Mouse (Mus musculus): ENCODE data around the gene Stard13.

Gene Stard13

DNA sequence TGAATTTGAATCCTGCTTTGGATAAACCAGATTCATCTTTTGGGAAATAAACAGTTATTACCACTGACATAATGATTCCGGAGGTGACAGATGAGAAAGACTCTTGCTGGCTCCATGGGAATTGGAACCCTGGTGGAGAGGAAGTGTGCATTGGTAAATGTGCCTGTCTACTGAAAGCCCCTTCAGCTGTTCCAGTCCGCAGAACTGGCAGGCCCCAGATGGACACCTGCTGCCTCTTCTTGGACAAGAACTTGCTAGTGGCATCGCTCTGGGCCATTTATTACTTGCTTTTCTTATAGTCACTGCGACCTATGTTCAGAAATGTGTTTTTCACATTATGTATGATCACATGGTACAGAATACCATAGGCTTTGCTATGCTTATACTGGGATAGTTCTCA lies 3.2 kb downstream of the Stard13 start:
- intact Hi-C loops (cut with DNase I), result no loop called here

DNA sequence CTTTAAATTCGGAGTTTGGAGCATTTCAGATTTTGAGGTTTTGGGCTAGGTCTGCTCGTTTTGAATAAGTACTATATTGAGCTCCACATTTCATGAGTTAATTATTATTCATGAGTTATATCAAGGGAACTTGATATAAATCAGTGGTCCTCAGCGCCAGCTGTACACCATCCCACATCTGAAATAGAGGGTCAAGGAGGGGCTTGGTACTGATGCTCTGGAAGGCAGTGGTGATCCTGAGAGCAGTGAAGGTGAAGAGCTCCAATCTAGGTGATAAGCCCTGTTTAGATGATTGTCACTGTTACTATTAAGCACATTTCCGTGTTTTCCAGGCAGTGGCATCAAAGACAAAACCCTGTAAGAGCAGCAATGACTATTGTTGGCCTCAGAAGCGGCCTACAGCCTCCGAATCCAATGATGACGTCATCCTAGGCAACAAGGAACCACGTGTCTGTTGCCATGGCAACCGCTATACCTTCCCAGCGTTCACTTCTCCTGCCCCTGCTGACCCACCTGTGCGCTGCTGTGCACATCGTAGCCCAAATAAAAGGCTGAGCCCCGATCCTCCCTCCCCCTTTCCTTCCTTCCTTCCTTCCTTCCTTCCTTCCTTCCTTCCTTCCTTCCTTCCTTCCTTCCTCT lies 5.2 kb downstream of the Stard13 start:
- intact Hi-C loops (cut with DNase I), result no loop called here

DNA sequence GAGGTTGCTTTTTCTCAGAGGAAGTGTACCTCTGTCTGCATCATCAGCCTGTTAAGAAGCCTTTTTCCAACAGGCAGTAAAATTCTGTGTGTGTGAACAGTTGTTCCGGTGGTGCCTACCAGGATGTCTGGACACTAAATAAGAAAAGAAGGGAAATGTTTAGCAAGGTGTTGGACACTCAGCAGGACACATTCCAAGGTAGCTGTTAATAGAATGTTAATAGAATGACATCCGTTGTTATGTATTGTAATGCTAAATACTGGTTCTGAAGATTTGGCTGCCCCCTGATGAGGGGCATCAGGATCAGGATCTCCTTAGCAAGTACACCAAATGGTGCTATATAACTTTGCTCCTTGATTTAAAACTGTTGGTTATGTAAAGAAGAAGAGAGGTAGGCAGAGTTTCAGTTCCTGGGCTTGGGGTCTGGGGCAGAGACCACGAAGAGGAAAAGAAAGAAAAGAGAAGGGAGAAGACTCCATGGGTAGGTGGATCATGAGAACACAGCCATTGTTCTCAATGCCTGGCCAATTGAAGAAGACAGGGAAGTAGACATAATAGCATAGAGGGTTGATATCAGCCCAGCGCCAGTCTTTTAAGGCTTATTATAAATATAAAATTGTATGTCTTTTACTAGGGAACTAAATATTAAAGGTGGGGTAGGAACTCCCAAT lies 9.8 kb downstream of the Stard13 start:
- intact Hi-C loops (cut with DNase I), result no loop called here

DNA sequence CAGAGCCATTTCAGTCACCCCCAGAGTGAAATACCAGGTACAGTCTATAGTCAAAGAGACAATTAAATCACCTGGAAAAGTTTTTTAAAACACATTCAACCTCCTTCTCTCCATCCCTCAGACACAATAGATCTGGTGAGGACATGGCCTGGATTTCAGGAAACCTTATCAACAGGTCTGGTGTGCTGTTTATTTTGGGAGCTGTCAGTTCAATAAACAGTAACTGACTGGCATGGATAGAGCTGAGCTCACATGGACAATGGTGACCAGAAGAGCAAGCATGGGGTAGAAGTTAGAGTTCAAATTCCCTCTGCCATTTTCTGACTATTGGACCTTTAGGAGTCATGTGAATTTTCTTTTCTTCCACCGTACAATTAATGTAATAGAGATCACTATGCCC lies 10.8 kb downstream of the Stard13 start:
- intact Hi-C loops (cut with DNase I), result no loop called here

DNA sequence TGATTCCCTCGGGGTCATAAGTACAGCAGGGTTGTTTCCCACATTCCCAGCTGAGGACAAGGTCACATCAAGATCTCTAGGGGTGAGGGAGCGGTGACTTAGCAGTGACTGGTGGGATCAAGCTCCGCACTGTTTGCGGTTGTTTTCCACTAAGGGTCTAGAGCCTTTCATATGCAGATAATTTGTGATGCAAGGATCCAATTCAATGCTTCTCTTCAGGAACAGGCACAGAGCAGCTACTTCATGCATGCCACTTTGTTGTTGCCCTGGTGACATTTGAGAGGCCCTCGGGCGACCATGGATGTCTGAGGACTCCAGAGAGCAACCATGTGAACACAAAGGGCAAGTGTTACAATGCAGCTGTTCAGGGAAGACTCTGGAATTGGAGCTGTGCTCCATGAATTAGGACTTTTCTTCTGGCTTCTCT lies 14.9 kb downstream of the Stard13 start:
- intact Hi-C loops (cut with DNase I), result no loop called here

DNA sequence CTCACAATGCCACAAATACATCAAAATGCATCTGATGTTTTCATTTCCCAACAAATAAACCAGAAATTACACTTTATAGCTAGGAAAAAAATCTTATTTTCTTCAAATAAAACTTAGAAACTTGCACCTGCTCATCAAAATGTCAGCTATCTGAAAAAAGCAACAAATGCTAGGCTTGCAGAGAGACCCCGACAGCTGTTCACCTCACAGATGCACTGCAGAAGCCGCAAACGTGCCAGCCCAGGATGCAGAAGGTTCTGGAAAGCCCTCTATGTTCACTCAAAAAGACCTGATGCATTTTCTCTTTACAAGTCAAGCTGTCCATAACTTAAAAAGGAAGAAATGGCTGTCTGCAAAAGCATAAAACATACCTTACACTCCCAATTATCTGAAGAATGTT lies 20.5 kb downstream of the Stard13 start:
- intact Hi-C loops (cut with DNase I), result no loop called here

DNA sequence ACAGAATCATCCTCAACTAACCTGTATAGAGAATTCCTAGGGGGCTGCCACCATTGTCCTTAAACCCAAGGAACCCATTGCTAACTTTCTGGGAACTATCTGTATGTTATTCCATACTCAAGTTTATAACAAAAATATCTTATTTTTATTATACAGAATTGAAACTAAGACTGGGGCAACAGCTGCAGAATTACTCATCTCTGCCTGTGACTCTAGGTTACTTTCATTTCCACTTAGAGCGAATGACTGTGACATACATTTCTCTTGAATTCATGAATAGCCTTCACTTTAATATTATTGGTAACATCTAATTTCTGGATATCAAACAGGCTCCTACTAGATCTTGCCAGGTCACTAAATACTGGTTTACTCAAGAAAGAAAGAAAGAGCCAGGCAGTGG lies 22.8 kb downstream of the Stard13 start:
- intact Hi-C loops (cut with DNase I), result no loop called here

DNA sequence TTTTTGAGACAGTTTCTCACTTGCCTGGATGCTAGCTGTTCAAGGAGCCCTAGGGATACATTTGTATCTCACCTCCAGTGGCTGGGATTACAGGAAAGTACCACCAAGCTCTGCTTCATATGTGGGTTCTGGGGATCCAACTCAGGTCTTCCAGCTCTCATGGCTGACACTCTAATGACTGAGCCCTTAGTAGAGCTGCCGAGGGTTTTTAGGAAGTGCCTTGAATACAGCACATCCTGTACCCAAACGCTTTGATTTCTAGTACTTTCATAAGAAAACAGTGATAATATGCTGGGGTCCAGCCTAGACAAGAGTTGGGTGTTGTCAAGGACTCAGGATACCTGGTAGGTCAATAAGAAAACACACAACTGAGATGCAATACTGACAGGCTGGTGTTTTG lies 23.6 kb downstream of the Stard13 start:
- intact Hi-C loops (cut with DNase I), result no loop called here

DNA sequence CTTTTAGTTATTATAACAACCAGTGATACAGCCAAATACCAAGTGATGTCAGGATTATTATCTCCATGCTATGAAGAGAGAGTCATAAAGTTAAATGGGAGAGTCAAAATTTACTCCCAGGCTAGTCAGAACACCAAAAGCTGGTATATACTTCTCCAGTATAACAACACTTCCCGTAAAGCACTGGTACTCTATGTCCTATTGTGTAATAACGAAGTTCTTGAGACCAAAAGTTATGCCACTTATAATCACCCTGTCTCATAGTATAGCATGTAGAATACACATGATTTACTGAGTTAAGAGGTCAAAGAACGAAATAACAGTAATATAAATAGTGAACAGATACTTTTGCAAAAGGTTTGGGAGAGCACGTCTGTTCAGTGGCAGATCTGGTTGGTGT lies 28.6 kb downstream of the Stard13 start:
- intact Hi-C loops (cut with DNase I), result no loop called here

DNA sequence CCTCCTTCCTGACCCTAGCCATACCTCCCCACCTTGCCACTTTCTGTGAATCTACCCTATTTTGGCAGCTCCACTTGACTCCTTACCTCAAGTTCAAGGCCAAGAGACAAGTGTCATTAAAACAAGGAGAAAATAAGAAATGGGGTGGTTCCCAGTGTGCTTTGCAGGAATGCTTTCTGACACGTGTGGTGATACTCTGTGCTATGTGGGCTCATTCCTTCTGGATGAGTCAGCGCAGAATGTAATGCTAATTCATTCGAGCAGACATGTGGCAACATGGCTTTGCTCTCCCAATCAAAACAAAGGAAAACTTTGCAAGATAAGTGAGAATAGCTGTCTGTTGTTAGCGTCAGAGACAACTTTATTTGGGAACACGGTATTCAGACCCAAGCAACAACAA lies 30.7 kb downstream of the Stard13 start:
- intact Hi-C loops (cut with DNase I), result no loop called here

DNA sequence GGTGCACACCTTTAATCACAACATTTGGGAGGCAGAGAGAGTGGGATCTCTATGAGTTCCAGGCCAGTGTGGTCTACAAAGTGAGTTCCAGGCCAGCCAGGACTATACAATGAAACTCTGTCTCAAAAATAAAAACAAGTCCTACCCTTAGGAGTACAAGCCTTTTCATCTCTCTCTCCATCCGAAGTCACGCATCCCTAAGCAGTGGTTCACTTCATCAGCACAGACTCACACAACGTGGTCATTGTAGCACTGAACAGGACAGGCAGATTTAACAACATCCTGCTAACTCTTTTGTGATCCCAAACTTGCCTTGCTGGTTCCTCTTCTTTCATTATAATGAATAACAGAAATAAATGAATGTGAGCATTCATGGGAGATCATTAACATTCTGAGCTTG lies 32.4 kb downstream of the Stard13 start:
- intact Hi-C loops (cut with DNase I), result no loop called here

DNA sequence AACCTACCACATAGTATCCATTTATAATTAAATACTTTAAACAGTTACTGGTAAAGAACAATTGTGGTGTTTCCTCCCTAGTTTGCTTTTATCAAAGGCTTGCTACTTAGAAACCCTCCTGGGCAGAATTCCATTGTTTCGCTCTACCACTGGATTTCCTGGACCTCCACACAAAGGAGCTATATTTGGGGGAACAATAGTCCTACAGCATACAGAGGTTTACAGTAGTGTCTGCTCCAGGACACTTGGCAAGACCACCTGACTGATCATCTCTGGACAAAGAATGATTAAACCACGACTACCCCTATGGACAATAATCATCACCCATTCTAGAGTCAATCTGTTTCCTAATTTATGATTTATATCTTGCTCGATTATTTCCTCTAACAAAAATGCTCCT lies 34.4 kb downstream of the Stard13 start:
- intact Hi-C loops (cut with DNase I), result no loop called here

DNA sequence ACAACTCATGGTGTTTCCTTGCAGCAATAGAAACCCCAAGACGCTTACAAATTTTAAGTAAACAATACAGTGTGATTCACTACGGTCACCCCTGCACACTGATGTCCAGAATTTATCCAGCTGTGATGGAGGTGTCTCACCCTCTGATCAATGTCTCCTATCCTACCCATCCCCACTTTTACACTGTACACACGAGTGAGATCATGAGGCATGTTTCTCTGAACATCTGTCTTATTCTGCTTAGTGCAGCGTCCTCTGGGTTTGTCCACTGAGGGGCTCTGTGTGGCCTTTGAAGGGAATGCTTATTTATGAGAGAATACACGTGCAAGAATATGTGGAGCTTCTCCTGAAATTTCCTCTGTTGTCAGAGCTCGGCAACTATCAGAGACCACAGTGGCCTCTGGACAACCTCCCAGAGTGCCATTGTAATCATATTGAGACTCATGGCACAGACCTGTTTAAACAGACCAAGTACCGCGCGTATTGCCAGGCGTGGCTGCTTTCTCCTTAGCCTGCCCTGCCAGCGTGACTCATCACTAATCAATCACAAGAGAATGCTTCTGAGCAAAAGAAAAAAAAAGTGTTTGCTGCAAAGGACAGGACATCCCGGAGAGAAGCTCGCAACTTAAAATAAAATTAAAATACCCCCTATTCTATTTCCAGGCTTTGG lies 36.9 kb downstream of the Stard13 start:
- intact Hi-C loops (cut with DNase I), result no loop called here

DNA sequence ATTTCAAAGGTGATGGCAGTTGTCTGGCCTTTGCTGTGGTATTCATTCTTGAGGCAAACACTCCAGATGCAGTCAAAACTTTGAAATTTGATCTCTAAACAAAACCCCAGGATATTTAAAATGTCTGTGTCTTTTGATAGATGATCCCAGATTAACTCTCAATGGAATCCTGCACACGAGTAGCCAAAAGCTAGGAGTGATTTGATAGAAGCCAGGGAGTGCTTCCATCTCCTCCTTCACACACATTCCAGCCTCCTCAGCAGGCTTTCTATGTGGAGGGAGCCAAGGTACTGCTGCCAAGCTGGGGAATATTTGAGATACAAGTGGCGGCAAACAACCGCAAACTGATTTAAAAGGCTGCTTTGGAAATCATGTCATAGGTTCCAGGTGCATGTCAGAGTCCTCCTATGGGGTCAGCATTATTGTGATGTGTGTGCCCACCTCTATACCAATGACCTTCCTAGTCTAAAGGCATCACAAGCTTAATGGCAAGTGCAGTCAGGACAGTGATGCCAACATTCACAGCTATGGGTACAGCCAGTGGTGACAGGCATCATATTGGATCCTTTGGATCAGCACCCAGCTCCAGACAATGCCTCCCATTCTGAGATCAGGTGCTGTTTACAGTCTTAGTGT lies 39.6 kb downstream of the Stard13 start:
- intact Hi-C loops (cut with DNase I), result no loop called here

DNA sequence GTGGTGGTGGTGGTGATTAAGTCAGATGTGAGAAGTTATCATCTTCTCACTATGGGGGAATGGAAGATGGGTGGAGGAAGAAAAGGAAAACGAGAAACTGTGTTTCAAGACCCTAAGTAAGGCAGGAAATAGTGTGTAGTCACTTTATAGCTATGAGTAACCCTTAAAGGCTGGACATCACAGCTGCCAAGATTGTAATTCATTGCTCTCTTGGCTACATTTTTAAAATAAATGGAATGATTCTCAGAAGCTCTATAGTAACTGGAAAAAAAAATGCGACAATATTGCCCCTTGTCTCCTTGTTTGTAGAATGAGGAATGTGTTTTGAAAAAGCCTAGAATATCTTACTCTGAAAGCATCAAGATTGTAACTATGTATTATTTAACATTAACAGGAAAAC lies 41.4 kb downstream of the Stard13 start:
- intact Hi-C loops (cut with DNase I), result no loop called here

DNA sequence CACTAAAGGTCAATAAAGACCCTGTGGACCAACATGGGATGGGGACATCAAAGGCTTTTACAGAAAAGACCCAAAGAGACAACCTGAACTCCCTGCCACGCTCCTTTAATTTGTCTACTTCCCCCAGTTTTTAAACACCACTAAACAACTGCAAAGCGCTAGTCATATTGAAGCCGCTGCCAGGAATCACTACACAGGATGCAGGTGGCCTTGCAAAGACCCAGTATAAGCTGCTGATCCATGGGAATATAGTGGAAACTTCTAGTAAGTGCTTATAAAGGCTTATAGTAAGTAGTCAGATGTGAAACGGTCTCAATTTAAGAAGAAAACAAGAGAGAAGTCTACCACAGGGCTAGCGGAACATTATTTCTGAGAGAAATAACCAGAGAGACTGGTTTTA lies 42.9 kb downstream of the Stard13 start:
- intact Hi-C loops (cut with DNase I), result no loop called here

DNA sequence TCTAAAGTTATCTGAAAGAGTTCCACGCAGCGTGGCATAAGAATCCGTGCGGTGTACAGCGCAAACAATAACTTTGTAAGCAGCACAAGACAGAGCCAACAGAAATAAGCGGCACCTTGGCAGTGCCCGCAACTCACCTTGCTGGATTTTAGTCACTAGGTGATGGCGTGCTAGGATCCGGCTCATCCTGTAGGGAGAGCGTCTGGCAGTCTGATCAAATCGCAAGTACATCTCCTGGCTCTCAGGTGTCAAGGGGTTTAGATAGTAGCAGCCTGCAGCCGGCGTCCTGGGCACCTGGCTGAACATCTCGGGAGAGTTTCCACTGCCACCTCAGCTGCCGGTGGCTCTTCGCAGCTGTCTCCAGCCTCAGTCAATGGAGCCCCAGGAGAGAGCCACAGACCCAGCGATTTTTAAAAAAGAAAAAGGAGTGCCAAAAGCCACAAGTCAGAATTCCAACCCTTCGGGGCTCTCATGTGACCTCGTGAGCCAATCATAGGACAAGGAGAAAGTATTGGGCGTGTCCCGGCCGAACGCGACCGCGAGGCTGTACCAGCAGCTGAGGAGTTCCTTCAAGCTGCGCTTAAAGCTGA lies 43.8 kb downstream of the Stard13 start:
- intact Hi-C loops (cut with DNase I), result loop anchor here (5.0 kb wide), 1 partner anchor 38 kb away; no protein-coding TSS in a partner anchor

DNA sequence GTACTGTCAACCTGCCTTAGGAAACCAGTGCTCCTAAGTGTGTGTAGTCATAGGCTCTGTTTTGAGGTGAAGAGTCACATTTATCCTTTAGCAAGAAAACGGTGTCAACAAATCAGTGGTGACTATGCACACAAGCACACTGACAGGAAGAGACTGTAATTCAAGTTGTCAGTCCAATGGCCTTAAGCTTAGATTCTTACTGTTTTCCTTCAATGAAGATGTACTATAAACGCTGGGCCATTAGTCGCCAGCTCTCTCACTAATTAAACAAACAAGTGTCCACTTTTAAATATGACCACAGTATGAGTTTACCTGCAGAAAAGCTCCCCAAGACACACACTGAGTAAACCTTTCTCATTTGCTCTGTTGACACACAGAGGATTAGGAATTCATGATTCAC lies 44.3 kb downstream of the Stard13 start:
- intact Hi-C loops (cut with DNase I), result loop anchor here (5.0 kb wide), 1 partner anchor 37 kb away; no protein-coding TSS in a partner anchor

DNA sequence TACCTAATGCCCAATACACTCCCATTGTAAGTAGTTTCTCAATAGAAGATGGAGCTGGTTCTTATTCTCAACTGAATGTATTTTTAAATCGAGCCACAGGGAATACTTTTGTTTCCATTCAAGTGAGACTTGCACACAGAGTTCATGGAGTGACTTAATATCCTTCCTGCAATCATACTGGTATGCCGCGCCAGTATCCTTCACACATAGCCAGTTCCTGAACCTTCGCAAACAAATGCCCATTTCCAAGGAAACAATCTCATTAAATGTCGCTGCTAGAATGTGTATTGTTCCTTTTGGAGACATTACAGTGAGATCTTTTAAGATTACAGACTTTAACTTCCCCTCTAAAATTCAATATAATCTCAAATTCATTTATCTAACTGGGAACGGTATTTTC lies 45.0 kb downstream of the Stard13 start:
- intact Hi-C loops (cut with DNase I), result loop anchor here (5.0 kb wide), 1 partner anchor 36 kb away; no protein-coding TSS in a partner anchor

DNA sequence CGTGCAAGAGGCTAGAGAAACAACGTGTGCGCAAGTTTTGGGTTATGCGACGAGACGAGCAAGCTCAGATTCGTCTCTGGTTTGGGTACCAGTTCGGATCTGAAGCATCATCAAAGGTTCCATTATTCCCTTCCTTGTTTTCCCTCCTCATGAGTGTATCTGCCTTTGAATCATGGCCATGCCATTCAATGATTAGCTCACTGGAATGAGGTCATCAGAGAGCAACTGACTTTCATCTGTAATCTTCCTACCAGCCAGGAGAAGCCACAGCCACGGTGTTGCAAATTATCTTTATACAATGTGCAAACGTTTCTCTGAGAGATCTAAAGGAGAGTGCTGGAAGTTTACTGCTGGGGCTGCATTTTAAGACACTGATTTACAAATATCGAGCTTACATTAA lies 46.3 kb downstream of the Stard13 start:
- intact Hi-C loops (cut with DNase I), result loop anchor here (5.0 kb wide), 1 partner anchor 35 kb away; no protein-coding TSS in a partner anchor

DNA sequence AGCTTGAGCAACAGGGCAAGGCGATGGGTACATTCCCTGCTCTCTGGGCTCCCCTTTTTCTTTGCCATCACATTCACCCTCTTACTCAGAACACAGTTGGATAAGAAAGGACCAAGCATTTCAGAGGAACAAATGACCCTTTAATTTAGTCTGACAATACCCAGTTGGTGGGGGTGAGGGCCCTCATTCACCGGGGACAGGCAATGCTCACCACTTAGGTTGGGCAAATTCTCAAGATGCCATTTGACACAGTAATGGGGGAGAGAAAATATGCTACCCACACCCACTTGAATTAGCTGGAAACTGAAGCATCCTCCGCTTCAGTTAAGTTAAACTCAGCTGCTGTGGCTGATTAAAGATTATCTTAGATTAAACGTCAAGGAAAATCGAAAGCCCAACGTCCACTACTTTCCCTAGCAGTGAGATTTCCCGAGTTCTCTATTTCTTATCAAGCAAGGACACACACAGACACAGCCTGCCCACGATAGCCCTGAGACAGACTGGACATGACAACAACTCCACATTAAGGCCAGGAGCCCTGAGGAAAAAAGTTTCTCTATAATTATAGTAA lies 48.3 kb downstream of the Stard13 start:
- intact Hi-C loops (cut with DNase I), result loop anchor here (5.0 kb wide), 1 partner anchor 33 kb away; no protein-coding TSS in a partner anchor
